9 mouse cellular contexts compared by ENCODE assay signal in the genomic region with DNA sequence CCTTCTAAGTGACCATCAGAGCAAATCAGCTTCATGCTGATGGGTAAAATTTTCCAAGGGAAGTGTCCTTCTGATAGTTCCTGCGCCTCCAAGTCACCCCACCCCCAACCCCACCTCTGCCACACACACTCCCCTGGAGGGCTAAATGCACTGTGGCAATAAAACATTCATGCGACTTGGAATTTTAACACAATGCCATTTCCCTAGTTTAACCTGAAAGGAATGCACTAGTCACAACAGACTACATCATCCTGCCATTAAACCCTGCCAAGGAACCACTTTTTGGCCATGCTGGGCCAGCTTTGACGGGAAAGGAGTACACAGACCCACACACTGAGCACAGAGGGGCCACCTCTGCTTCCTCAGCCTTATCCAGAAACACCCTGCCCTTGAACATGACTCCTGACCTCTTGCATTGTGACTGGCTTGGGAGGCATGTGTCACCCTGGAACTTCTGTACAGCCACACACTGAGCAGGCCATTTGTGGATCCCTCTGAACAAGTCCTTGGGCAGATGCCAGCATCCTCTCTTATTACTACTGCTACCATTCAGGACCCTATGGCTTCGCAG.
DNase-seq lines count a peak whose midpoint lies in the region; ATAC-seq and TF ChIP-seq lines count a peak whose summit lies in the region.
"Had no signal": no experiment of that assay in that cellular context is flagged by ENCODE, and none has a peak within 500 bp of the region (broad histone marks: within the 10 kb centered on the region; RNA-seq: fewer than 3 reads in every experiment).

No protein-coding gene starts in this region.

- peak; percentile 6 for DNase-seq in urinary bladder, postnatal 25 days (ENCODE audit: low spot score)
- no peak for DNase-seq in urinary bladder, postnatal 36 days (ENCODE audit: low spot score in 2 of 2)
- DNase-seq in embryonic facial prominence, embryonic 14.5 days (ENCODE audit: low spot score): peak; percentile 72
- DNase-seq in heart, postnatal 25 days (ENCODE audit: low spot score): peak; percentile 37
- no peak for DNase-seq in cerebellum, adult 2 months

- H3K4me2 ChIP-seq in embryonic facial prominence, embryonic 14.5 days (ENCODE audit: low read depth, low read length): no peak overlapping the region
- peak overlapping the region; percentile 86 for H3K4me2 ChIP-seq in myocyte (ENCODE audit: low read depth)

- no peak overlapping the region for H3K4me3 ChIP-seq in embryonic facial prominence, embryonic 14.5 days (ENCODE audit: low read depth, low read length)
- H3K4me3 ChIP-seq in myocyte: peak overlapping the region; percentile 2
- H3K4me3 ChIP-seq in cerebellum, adult 2 months (replicated peaks; ENCODE audit: insufficient read depth, low read depth, low read length): no peak overlapping the region

- no peak for TF ChIP-seq CTCF in cerebellum, adult 2 months (IDR thresholded peaks at IDR 0.05; ENCODE audit: borderline replicate concordance, insufficient read depth, low read depth, low read length)

- no peak overlapping the region for H3ac ChIP-seq in myocyte (ENCODE audit: control insufficient read depth, insufficient read length)

- peaks cover 29% of the 10 kb centered on the region for H3K79me2 ChIP-seq in myocyte (ENCODE audit: control insufficient read depth, insufficient read depth)

- no peak overlapping the region for H3K9ac ChIP-seq in embryonic facial prominence, embryonic 14.5 days (ENCODE audit: low read depth, low read length)

- H3K27me3 ChIP-seq in embryonic facial prominence, embryonic 14.5 days (replicated peaks; ENCODE audit: control insufficient read depth, insufficient read depth, low read length): no peaks in the 10 kb centered on the region
- H3K27me3 ChIP-seq in myocyte (ENCODE audit: control insufficient read depth, insufficient read depth, insufficient read length): no peaks in the 10 kb centered on the region
- no peaks in the 10 kb centered on the region for H3K27me3 ChIP-seq in cerebellum, adult 2 months (ENCODE audit: control insufficient read depth, insufficient read depth, low read length)

- H3K4me1 ChIP-seq in embryonic facial prominence, embryonic 14.5 days (ENCODE audit: control insufficient read depth, insufficient read depth, low read length): peaks cover 30% of the 10 kb centered on the region
- no peaks in the 10 kb centered on the region for H3K4me1 ChIP-seq in cerebellum, adult 2 months (ENCODE audit: control insufficient read depth, insufficient read depth, low read length)

- no peaks in the 10 kb centered on the region for H3K36me3 ChIP-seq in embryonic facial prominence, embryonic 14.5 days (ENCODE audit: control insufficient read depth, insufficient read depth, low read length)
- no peaks in the 10 kb centered on the region for H3K36me3 ChIP-seq in myocyte (ENCODE audit: control insufficient read depth, insufficient read depth)

- H3K27ac ChIP-seq in embryonic facial prominence, embryonic 14.5 days (replicated peaks; ENCODE audit: low read depth, low read length): peak overlapping the region; percentile 72
- no peak overlapping the region for H3K27ac ChIP-seq in cerebellum, adult 2 months (ENCODE audit: insufficient read depth, low read length)
- H3K27ac ChIP-seq: macrophage had no signal

- no peaks in the 10 kb centered on the region for H3K9me3 ChIP-seq in embryonic facial prominence, embryonic 14.5 days (ENCODE audit: control insufficient read depth, low read length)

- 33% methylated on average over 4 of the region's 4 CpGs for WGBS in embryonic facial prominence, embryonic 14.5 days
- WGBS in cerebellum, adult 2 months: 55% methylated on average over 4 of the region's 4 CpGs

- ATAC-seq in embryonic facial prominence, embryonic 14.5 days (ENCODE audit: low read depth): peak; percentile 37; the same call in 1 of the 2 replicates
- no peak for ATAC-seq in erythroblast, adult 5-6 weeks (replicated peaks; ENCODE audit: low FRiP score, poor library complexity, severe bottlenecking)
- no peak for ATAC-seq in megakaryocyte progenitor cell, adult 5-6 weeks (replicated peaks; ENCODE audit: poor library complexity)

- no peak for TF ChIP-seq POLR2A in myocyte (IDR thresholded peaks at IDR 0.05; ENCODE audit: insufficient read length, low read depth)
- TF ChIP-seq POLR2A in cerebellum, adult 2 months (IDR thresholded peaks at IDR 0.05; ENCODE audit: borderline replicate concordance, insufficient read depth, low read length): no peak

- intact Hi-C loops in heart, postnatal 25 days (cut with DNase I): no loop called here

TF ChIP-seq in myocyte, 11 proteins besides CTCF, POLR2A, EP300 and RAD21:
- TF ChIP-seq TCF12 (IDR thresholded peaks at IDR 0.05; ENCODE audit: insufficient read depth, poor library complexity, severe bottlenecking) (no peak), MYOD1 (IDR thresholded peaks at IDR 0.05; ENCODE audit: control insufficient read depth in 1 of 3, insufficient read length in 2 of 3, low read depth in 2 of 3) (no peak), TCF3 (IDR thresholded peaks at IDR 0.05; ENCODE audit: insufficient read length, low read depth) (no peak), MYOG (IDR thresholded peaks at IDR 0.05; ENCODE audit: control insufficient read depth in 1 of 3, insufficient read depth in 1 of 3, insufficient read length in 2 of 3, low read depth in 2 of 3) (peak in 1 of 3 experiments; percentile 17), USF1 (IDR thresholded peaks at IDR 0.05; ENCODE audit: low read depth) (no peak), REST (IDR thresholded peaks at IDR 0.05; ENCODE audit: insufficient read depth, insufficient read length) (no peak)

Comparison
In these comparisons a context has a peak if more than half of its experiments do, and no peak if none do; other contexts are left out.
1. DNase-seq: peak in urinary bladder, postnatal 25 days (single experiment), embryonic facial prominence, embryonic 14.5 days (single experiment) and heart, postnatal 25 days (single experiment); none in urinary bladder, postnatal 36 days (0 of 2) and cerebellum, adult 2 months (0 of 2).